Mouse (Mus musculus) erythroblast, embryonic 14.5 days (primary cell): ENCODE data around the gene Fam160b1. TPM values are rescaled to one million over a fixed set of nuclear protein-coding genes. Genes with fewer than 3 reads are reported as not detected.

ENCODE experiments used
- H3K27me3 ChIP-seq: 2 replicates; pipeline ENCODE4 v1.6.1; 2012; ENCODE audit warnings: inconsistent platforms; ENCODE audit not compliant: control insufficient read depth
- H3K36me3 ChIP-seq: 2 replicates; pipeline ENCODE4 v1.6.1; 2012; ENCODE audit warnings: mild to moderate bottlenecking, inconsistent platforms; ENCODE audit not compliant: control insufficient read depth
- H3K4me1 ChIP-seq: 2 replicates; pipeline ENCODE4 v1.6.1; 2012; ENCODE audit warnings: inconsistent platforms; ENCODE audit not compliant: control insufficient read depth
- H3K4me3 ChIP-seq: replicated peaks from 2 replicates; pipeline ENCODE3; 2012; ENCODE audit warnings: moderate library complexity, mild to moderate bottlenecking, inconsistent platforms
- H3K9me3 ChIP-seq: 2 replicates; pipeline ENCODE4 v1.6.1; 2012; ENCODE audit warnings: low read length, inconsistent platforms, mixed read lengths; ENCODE audit not compliant: control insufficient read depth
- GATA1 ChIP-seq: IDR thresholded peaks from 2 replicates; pipeline ENCODE4 v1.6.1; 2012; ENCODE audit warnings: low read length, inconsistent platforms, mixed read lengths
- TAL1 ChIP-seq: IDR thresholded peaks from 3 replicates; pipeline ENCODE4 v1.6.1; 2012; ENCODE audit warnings: low read length, inconsistent platforms, mixed read lengths
- polyA plus RNA-seq: library from polyadenylated mRNA; stranded (reverse); fragments of >175 nt; gene quantifications from 2 replicates; pipeline ENCODE4 v1.2.3, GENCODE M21; 2012

Gene Fam160b1
- polyA plus RNA-seq, 1 experiment = 0.17 TPM

GRCm38 (mm10) chr19:57426841-57427240 lies 66.4 kb downstream of the Fam160b1 start:
- no peaks in the 10 kb centered on the region for H3K27me3 ChIP-seq
- H3K4me3 ChIP-seq = no peak overlapping the region
- H3K9me3 ChIP-seq = no peaks in the 10 kb centered on the region
- H3K36me3 ChIP-seq = no peaks in the 10 kb centered on the region
- TF ChIP-seq TAL1 = no peak
- no peak for TF ChIP-seq GATA1
- H3K4me1 ChIP-seq = no peaks in the 10 kb centered on the region

GRCm38 (mm10) chr19:57427756-57428438 lies 67.4 kb downstream of the Fam160b1 start:
- Histone ChIP-seq H3K36me3 (no peaks in the 10 kb centered on the region), H3K4me1 (no peaks in the 10 kb centered on the region), H3K9me3 (no peaks in the 10 kb centered on the region), H3K27me3 (no peaks in the 10 kb centered on the region), H3K4me3 (no peak overlapping the region)
- TF ChIP-seq GATA1 = no peak
- no peak for TF ChIP-seq TAL1

GRCm38 (mm10) chr19:57428641-57429040 lies 68.2 kb downstream of the Fam160b1 start:
- Histone ChIP-seq H3K36me3 (no peaks in the 10 kb centered on the region), H3K27me3 (no peaks in the 10 kb centered on the region), H3K4me1 (no peaks in the 10 kb centered on the region), H3K4me3 (no peak overlapping the region), H3K9me3 (no peaks in the 10 kb centered on the region)
- TF ChIP-seq TAL1 (no peak), GATA1 (no peak)

GRCm38 (mm10) chr19:57429926-57430325 lies 69.4 kb downstream of the Fam160b1 start:
- Histone ChIP-seq H3K4me1 (no peaks in the 10 kb centered on the region), H3K36me3 (no peaks in the 10 kb centered on the region), H3K27me3 (no peaks in the 10 kb centered on the region), H3K4me3 (no peak overlapping the region), H3K9me3 (no peaks in the 10 kb centered on the region)
- TF ChIP-seq TAL1 (no peak), GATA1 (no peak)

- Histone ChIP-seq H3K27me3 (no peaks in the 10 kb centered on the region), H3K4me3 (no peak overlapping the region), H3K36me3 (no peaks in the 10 kb centered on the region), H3K9me3 (no peaks in the 10 kb centered on the region), H3K4me1 (no peaks in the 10 kb centered on the region)
- TF ChIP-seq TAL1 (no peak), GATA1 (no peak)
These were observed 71.0 kb downstream of the Fam160b1 start for GRCm38 (mm10) chr19:57431476-57431875.

GRCm38 (mm10) chr19:57434024-57434423 lies 73.5 kb downstream of the Fam160b1 start:
- H3K9me3 ChIP-seq = no peaks in the 10 kb centered on the region
- TF ChIP-seq GATA1 (no peak), TAL1 (no peak)
- H3K4me1 ChIP-seq = no peaks in the 10 kb centered on the region
- H3K27me3 ChIP-seq = no peaks in the 10 kb centered on the region
- H3K4me3 ChIP-seq = no peak overlapping the region
- no peaks in the 10 kb centered on the region for H3K36me3 ChIP-seq

- Histone ChIP-seq H3K9me3 (no peaks in the 10 kb centered on the region), H3K4me3 (no peak overlapping the region), H3K4me1 (no peaks in the 10 kb centered on the region), H3K27me3 (no peaks in the 10 kb centered on the region; the same call in 1 of the 2 replicates), H3K36me3 (no peaks in the 10 kb centered on the region)
- TF ChIP-seq TAL1 (no peak), GATA1 (no peak)
These were observed 76.1 kb downstream of the Fam160b1 start for GRCm38 (mm10) chr19:57436586-57437021.

- Histone ChIP-seq H3K36me3 (no peaks in the 10 kb centered on the region), H3K4me1 (no peaks in the 10 kb centered on the region), H3K9me3 (no peaks in the 10 kb centered on the region), H3K4me3 (no peak overlapping the region), H3K27me3 (no peaks in the 10 kb centered on the region; the same call in 1 of the 2 replicates)
- TF ChIP-seq TAL1 (no peak), GATA1 (no peak)
These were observed 76.6 kb downstream of the Fam160b1 start for GRCm38 (mm10) chr19:57437042-57437441.

Other genes with a start within 250 kb of the Fam160b1 start
- 0.01 and 0.02 TPM in 2 replicates for gene Ablim1, start 45.8 kb upstream of the Fam160b1 start, polyA plus RNA-seq
- gene Trub1, start 92.2 kb downstream of the Fam160b1 start, polyA plus RNA-seq = 0.04 and 0.14 TPM in 2 replicates